Mouse (Mus musculus) effector memory CD4-positive, alpha-beta T cell, adult 7 months (primary cell): ENCODE data around the gene 9930022D16Rik. TPM values are rescaled to one million over a fixed set of nuclear protein-coding genes. Genes with fewer than 3 reads are reported as not detected.

Source experiments
- polyA plus RNA-seq: library from polyadenylated mRNA; unstranded; fragments of 100-300 nt; shearing (Covaris generic); gene quantifications from one replicate; pipeline ENCODE4 v1.2.1, GENCODE M21; 2017

Gene 9930022D16Rik
- 0.41 TPM for polyA plus RNA-seq

DNA sequence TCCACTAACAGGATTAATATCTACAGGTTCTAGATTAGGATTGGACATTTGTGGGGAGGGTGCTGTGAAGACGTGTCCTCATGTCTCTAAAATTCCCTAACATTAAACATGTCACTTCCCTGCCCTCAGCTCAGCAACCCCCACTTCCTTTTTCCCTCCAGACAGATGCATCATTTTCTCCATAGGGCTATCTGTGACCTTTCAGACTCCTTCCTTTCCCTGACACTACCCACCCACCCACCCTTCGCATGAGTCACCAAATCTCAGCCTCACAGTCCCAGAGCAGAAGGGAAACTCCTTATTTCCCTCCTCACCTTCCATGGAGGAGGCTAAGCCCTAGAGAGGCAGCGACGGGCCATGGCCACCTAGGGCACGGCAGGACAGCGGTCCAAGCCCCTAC, at the start of gene 9930022D16Rik:
Gene 9930022D16Rik, plus strand, starts transcription at position 301 of the 400 bp plus-strand sequence.

DNA sequence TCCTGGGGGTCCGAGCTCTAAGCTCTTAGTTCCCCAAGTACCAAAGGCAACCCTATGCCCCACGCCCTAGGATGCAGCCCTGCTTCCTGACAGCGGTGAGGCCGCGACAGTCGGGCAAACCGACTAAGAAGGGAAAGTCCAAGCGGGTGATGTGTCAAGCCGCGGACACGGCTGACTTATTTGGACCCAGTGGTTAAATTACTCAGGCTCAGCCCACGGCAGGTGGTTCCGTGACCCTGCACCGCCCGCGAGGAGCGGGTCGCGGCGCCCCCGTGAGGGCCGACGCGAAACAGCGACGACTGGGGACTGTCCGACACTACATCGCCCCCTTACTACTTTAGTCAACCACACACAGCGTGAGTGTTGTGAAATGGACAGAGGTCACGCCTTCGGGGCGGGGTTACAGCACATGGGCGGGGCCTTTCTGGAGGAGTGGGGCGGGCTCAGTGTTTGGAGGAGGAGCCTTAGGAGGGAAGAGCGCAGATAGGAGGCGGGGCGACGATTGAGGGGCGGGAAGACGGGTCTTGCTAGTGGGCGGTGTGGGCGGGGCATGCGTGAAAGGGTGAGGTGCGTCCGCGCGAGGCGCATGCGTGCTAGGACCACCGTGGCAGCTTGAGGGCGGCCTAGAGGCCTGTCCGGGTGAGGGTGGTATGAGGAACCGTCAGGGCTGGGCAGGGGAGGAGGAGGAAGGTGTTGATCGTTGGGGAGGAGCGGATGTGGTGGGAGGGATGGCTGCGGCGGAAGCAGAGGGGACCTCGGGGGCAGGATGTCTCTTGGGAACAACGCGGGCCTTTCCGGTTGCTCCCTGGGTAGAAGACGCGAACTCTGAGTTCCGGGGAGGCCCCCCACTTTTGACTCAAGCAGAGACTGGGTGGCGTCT, 11.9 kb downstream of the 9930022D16Rik start, which contains the start of gene Amz2:
Gene Amz2, plus strand, starts transcription at position 555 of the 880 bp plus-strand sequence.

Other genes starting within 250 kb of the 9930022D16Rik start
- 1.8 TPM for gene Rgs9, start 115.8 kb upstream of the 9930022D16Rik start, polyA plus RNA-seq
- gene Gna13, start 51.1 kb upstream of the 9930022D16Rik start, polyA plus RNA-seq = 294 TPM
- gene Amz2, start 12.0 kb downstream of the 9930022D16Rik start, polyA plus RNA-seq = 91.5 TPM
- 1.9 TPM for gene Arsg, start 59.5 kb downstream of the 9930022D16Rik start, polyA plus RNA-seq
- gene Slc16a6, start 59.7 kb downstream of the 9930022D16Rik start, polyA plus RNA-seq = 24.8 TPM
- gene Wipi1, start 198.1 kb downstream of the 9930022D16Rik start, polyA plus RNA-seq = not detected
- 608 TPM for gene Prkar1a, start 235.5 kb downstream of the 9930022D16Rik start, polyA plus RNA-seq